Mouse (Mus musculus) liver, embryonic 16.5 days (tissue): Measurements from ENCODE around the gene Cdc42ep2. TPM values are rescaled to one million over a fixed set of nuclear protein-coding genes. Genes with fewer than 3 reads are reported as not detected.

Experiments used
- ATAC-seq: fragments of 200-750 bp; cut with Nextera tagmentation; 2 replicates; pipeline ENCODE4 v1.8.0; 2017; ENCODE audit warnings: low read depth, mild to moderate bottlenecking, moderate number of reproducible peaks, moderate library complexity
- H3K27ac ChIP-seq: fragments of 300-500 bp; sonication (generic); 2 replicates; pipeline ENCODE4 v1.5.1; 2014; ENCODE audit warnings: mild to moderate bottlenecking, low read length
- H3K27me3 ChIP-seq: fragments of 300-500 bp; sonication (generic); 2 replicates; pipeline ENCODE4 v1.6.1; 2014; ENCODE audit warnings: low read depth, low read length, mixed read lengths; ENCODE audit not compliant: control insufficient read depth, insufficient read depth
- H3K36me3 ChIP-seq: fragments of 300-500 bp; sonication (generic); 2 replicates; pipeline ENCODE4 v1.6.1; 2014; ENCODE audit warnings: mild to moderate bottlenecking; ENCODE audit not compliant: control insufficient read depth, insufficient read depth
- H3K4me1 ChIP-seq: fragments of 300-500 bp; sonication (generic); 2 replicates; pipeline ENCODE4 v1.6.1; 2014; ENCODE audit warnings: low read depth, low read length, mixed read lengths; ENCODE audit not compliant: control insufficient read depth
- H3K4me2 ChIP-seq: fragments of 300-500 bp; sonication (generic); 2 replicates; pipeline ENCODE4 v1.6.1; 2014; ENCODE audit warnings: low read depth, low read length, mixed read lengths
- H3K4me3 ChIP-seq: fragments of 300-500 bp; sonication (generic); 2 replicates; pipeline ENCODE4 v1.5.1; 2014; ENCODE audit warnings: low read depth, mild to moderate bottlenecking, low read length
- H3K9ac ChIP-seq: fragments of 300-500 bp; sonication (generic); 2 replicates; pipeline ENCODE4 v1.6.1; 2014; ENCODE audit warnings: low read depth, low read length
- H3K9me3 ChIP-seq: fragments of 300-500 bp; sonication (generic); replicated peaks from 2 replicates; pipeline ENCODE4 v1.6.1; 2016; ENCODE audit warnings: low read length; ENCODE audit not compliant: control insufficient read depth
- WGBS: fragments of 180-500 bp; shearing (Covaris S2); extraction: QIAGEN DNeasy Blood & Tissue Kit; methylation state at CpG from one replicate; pipeline ENCODE4 v1.1.7; 2014; ENCODE audit not compliant: insufficient replicate concordance; 5-methylcytosine and 5-hydroxymethylcytosine counted together
- polyA plus RNA-seq: library from polyadenylated mRNA; unstranded; fragments of >200 nt; fragmentation: Nextera tagmentation; extraction: Ambion mirVana; gene quantifications from 2 replicates; pipeline ENCODE4 v1.2.1, GENCODE M21; 2015

Gene Cdc42ep2
- polyA plus RNA-seq, 1 experiment from 2014 or later = 3.6 TPM

DNA sequence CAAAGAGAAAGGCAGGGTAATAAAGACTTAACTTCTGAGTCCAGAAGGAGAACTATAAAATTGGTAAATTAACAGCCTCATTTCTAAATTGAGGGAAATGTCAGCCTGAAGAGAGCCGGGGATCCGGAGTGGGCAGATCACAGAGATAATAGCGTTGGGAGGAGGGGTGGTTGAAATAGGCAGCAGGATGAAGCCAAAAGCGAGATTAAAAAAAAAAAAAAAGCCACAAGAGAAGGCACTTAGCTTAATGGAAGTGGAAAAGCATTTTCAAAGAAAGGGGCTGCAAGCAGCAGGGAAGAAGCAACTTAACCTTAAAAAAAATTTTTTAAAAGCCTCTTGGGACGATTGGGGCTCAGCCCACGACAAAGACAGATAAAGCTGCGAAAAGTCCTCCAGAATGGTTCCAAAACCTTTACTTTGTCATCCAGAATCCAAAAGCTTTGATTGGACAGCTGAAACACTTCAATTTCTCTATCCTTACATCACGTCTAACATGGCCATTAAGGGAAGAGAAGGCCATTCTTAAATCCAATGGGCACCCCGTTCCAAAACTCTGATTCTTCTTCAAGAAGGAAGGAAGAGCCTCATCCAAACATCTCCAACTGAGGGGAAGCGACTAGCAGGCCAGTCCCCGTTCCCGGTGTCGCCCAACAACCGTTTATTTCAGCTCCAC, 13.1 kb downstream of the Cdc42ep2 start:
- 2% methylated on average over 14 of the region's 14 CpGs for WGBS
- Histone ChIP-seq H3K27ac (peak overlapping the region; percentile 90), H3K36me3 (peaks cover 2% of the 10 kb centered on the region), H3K4me1 (peaks cover 32% of the 10 kb centered on the region), H3K4me3 (peak overlapping the region; percentile 96), H3K4me2 (peak overlapping the region; percentile 88), H3K9ac (peak overlapping the region; percentile 98), H3K27me3 (no peaks in the 10 kb centered on the region), H3K9me3 (no peaks in the 10 kb centered on the region)
- no peak for ATAC-seq

DNA sequence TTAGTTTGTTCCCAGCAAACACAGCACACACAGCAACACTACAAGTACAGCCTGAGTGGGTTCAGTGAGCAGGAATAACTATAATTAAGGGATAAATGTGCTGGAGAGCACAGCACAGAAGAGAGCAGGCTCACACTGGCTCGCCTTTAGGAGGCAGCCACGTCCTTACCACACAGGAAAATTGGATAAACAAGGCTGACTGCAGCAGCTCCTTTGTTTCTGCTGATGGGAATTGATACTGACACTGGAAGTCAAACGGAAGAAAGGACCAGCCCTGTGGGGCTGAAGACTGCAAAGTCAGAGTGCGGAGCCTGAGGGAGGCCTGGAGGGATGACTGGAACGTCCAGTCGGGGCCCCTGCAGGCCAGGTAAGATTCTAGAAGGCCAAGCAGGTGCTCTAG, 14.4 kb downstream of the Cdc42ep2 start:
- Histone ChIP-seq H3K9ac (0 out of 2 replicates have a peak overlapping the region, but pooled peaks have one; percentile 4), H3K27ac (no peak overlapping the region), H3K4me1 (peaks cover 30% of the 10 kb centered on the region), H3K36me3 (peaks cover 15% of the 10 kb centered on the region), H3K9me3 (no peaks in the 10 kb centered on the region), H3K4me2 (peak overlapping the region; percentile 88), H3K27me3 (no peaks in the 10 kb centered on the region), H3K4me3 (no peak overlapping the region)
- no peak for ATAC-seq
- WGBS = 58% methylated on average over 6 of the region's 6 CpGs

DNA sequence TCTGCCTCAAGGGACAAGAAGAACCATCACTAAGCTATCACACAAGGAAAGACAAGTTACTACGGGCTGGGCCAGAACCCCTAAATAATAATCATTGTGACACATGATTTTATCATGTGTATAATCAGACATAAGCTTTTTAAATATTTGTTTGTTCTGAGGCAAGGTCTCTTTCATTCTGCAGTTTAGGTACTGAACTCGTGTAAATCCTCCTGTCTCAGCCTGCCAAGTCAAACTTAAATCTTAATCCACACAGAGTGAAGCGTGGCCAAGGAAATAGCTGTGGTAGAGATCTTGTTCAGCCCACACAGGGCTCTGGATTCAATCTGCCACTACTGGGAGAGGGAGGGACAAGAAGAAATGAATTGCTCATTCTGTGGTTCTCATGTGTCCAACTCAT, 17.3 kb downstream of the Cdc42ep2 start:
- ATAC-seq = no peak
- no peaks in the 10 kb centered on the region for H3K27me3 ChIP-seq
- H3K27ac ChIP-seq = no peak overlapping the region
- no peak overlapping the region for H3K4me2 ChIP-seq
- no peak overlapping the region for H3K4me3 ChIP-seq
- H3K4me1 ChIP-seq = peaks cover 19% of the 10 kb centered on the region
- no peak overlapping the region for H3K9ac ChIP-seq
- peaks cover 45% of the 10 kb centered on the region for H3K36me3 ChIP-seq
- 81% methylated on average over 3 of the region's 3 CpGs for WGBS
- no peaks in the 10 kb centered on the region for H3K9me3 ChIP-seq

DNA sequence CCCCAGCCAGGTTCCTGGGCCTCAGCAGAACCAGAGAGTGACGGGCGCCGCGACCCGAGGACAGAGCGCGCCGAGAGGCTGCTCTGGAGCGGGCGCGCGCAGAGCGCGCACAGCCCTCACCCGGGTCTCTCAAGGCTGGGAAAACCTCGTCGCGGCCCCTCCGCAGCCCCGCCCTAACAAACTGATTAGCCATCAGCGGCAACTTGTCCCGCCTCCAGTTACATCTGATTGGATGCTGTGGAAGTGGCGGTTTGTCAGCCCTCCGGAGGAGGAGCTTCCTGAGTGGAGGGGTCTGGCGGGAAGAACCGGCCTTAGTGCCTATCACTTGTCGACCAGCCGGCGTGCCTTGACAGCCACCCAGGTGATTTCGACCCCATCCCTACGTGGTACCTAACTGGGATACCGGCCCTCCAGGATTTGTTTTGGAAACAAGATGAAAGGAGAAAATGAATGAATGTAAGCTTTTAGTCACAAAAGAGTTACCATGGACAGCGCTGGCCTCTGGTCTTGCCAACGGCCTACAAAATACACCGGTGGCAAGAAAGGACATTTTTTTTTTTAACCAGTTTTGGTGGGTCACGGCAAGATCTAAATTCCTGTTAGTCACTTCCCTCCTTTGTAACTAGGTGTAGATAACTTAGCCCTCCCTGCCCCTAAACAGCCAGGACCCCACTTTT, 30.5 kb downstream of the Cdc42ep2 start, which contains the start of gene Tigd3:
Gene Tigd3 (minus strand): TSS at position 148 of the 677 bp plus-strand sequence.
- Histone ChIP-seq H3K9me3 (no peaks in the 10 kb centered on the region), H3K36me3 (peaks cover 16% of the 10 kb centered on the region), H3K27me3 (peaks cover 12% of the 10 kb centered on the region), H3K27ac (peak within 1 kb of the TSS; percentile 75), H3K4me1 (peaks cover 15% of the 10 kb centered on the region), H3K4me2 (peak within 1 kb of the TSS; percentile 98), H3K4me3 (peak within 1 kb of the TSS; percentile 74), H3K9ac (peak within 1 kb of the TSS; percentile 88)
- WGBS = 3% methylated on average over 36 of the region's 36 CpGs
- peak; percentile 96 for ATAC-seq

DNA sequence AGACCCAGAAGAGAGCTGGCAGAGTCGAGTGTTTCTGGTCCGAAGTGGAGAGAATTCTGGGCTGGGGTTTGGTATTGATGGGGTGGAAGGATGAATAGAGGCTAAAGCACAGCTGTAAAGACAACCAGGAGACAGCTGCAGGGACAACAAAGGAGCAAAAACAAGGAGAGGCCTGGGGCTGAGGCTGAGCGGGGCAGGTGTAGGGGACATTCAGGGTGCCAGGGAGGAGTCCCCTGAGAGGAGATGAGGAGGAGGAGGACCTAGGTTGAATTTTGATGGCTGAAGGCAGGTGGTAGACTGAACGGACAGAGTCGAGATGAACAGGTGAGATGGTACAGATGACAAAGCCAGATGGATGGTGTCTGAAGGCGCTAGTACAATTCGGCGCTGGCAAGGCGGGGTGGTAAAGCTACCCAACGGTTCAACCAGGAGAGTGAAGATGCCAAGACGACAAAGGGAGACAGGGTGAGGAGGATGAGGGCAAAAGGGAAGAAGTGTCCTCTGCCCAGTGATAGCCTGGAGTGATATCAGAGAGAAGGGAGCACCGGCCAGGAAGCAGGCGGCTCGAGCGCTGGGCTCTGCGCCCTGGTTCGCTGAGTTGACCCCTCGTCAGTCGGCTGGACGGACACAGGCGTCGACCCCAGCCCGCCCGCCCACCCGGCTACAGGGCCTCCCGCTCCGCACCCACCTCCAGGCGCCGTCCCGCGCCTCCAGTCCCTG, 31.2 kb downstream of the Cdc42ep2 start:
- peaks cover 12% of the 10 kb centered on the region for H3K27me3 ChIP-seq
- 9% methylated on average over 31 of the region's 31 CpGs for WGBS
- H3K9ac ChIP-seq = peak overlapping the region; percentile 88
- H3K27ac ChIP-seq = peak overlapping the region; percentile 75
- peaks cover 15% of the 10 kb centered on the region for H3K4me1 ChIP-seq
- ATAC-seq = peak; percentile 26
- peak overlapping the region; percentile 74 for H3K4me3 ChIP-seq
- peak overlapping the region; percentile 98 for H3K4me2 ChIP-seq
- H3K9me3 ChIP-seq = no peaks in the 10 kb centered on the region
- H3K36me3 ChIP-seq = peaks cover 11% of the 10 kb centered on the region

DNA sequence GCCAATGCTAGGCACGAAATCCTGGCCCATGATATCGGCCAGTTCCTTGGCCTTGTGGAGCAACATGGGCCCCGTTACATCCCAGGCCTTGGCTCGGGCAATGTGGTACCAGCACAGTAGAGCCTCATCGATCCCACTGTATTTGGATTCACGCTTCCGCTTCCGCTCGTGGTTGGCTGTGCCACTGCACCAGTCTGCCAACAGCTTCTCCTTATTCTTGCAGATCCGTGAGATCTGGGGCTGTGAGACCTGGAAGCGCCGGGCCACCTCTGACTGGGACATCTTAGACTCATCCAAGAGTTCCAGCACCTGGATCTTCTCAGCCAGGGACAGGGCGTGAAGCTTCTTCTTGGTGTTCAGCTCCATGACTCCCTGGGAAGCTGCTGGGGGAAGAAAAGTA, 31.9 kb downstream of the Cdc42ep2 start:
- peaks cover 12% of the 10 kb centered on the region for H3K27me3 ChIP-seq
- H3K36me3 ChIP-seq = peaks cover 9% of the 10 kb centered on the region
- 92% methylated on average over 13 of the region's 13 CpGs for WGBS
- H3K4me3 ChIP-seq = no peak overlapping the region; the same call in 1 of the 2 replicates
- no peak overlapping the region for H3K9ac ChIP-seq
- H3K9me3 ChIP-seq = no peaks in the 10 kb centered on the region
- no peak overlapping the region for H3K27ac ChIP-seq
- no peak for ATAC-seq
- peak overlapping the region; percentile 98; the same call in 1 of the 2 replicates for H3K4me2 ChIP-seq
- peaks cover 15% of the 10 kb centered on the region for H3K4me1 ChIP-seq

DNA sequence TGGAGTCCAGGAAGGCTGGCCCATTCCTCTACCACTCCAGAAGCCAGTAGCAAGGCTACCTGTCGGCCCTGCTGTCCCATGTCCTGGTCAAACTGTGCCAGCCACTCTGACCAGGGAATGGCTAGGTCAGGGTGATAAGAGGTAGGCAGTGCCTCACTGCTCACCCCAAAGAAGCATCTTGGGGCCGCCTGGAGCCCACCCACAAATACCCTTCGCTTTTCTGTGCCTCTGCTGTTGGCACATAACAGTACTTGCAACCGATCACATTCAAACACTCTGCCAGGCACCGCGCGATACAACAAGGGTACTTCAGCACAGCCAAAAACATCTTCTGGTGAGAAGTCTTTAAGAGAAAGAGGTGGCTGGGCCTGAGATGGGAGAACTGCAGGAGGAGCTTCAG, 32.4 kb downstream of the Cdc42ep2 start:
- no peak overlapping the region for H3K27ac ChIP-seq
- 88% methylated on average over 7 of the region's 7 CpGs for WGBS
- H3K4me1 ChIP-seq = peaks cover 17% of the 10 kb centered on the region
- no peak overlapping the region for H3K4me3 ChIP-seq
- ATAC-seq = no peak
- no peak overlapping the region for H3K4me2 ChIP-seq
- H3K27me3 ChIP-seq = peaks cover 12% of the 10 kb centered on the region
- no peaks in the 10 kb centered on the region for H3K9me3 ChIP-seq
- peaks cover 9% of the 10 kb centered on the region for H3K36me3 ChIP-seq
- H3K9ac ChIP-seq = no peak overlapping the region

DNA sequence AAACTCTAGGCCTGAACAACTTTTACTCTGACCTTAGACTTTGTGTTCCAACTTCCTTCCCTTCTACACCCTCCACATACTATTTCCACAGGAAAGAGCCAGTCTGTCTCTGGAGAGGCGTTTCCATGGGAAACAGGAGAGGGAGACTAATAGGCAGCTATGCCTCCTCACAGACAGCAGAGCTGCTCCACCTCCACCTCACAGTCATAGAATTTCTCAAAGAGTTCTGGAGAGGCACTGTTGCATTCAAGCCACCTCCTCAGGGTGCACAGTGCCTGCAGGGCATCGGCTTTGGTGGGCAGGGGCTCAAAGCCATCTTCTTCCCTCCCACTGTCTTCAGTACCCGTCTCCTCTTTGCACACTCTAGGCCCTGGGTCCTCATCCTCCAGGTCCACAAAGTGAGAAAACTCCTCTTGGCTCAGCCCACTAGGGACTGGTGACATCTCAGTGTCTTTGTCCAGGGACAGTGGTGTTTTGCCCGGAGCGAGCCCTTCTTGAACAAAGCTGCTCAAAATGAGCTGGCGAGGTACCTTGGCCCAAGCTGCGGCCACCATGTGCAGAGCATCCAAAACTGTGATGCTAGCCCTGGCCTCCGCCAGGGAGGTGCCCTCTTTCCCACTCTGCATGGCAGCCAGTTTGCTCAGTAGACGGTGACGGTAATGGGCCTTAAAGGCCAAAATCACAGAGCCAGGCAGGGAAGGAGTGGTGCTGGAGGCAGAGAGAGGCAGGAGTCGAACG, 32.9 kb downstream of the Cdc42ep2 start:
- H3K4me3 ChIP-seq = no peak overlapping the region
- H3K9ac ChIP-seq = no peak overlapping the region
- peaks cover 21% of the 10 kb centered on the region for H3K4me1 ChIP-seq
- peaks cover 6% of the 10 kb centered on the region for H3K36me3 ChIP-seq
- H3K9me3 ChIP-seq = no peaks in the 10 kb centered on the region
- H3K4me2 ChIP-seq = no peak overlapping the region
- 89% methylated on average over 12 of the region's 12 CpGs for WGBS
- ATAC-seq = no peak
- H3K27me3 ChIP-seq = peaks cover 16% of the 10 kb centered on the region
- H3K27ac ChIP-seq = no peak overlapping the region
